Comparison of ENCODE assay signal across 10 mouse cellular contexts in the genomic region with DNA sequence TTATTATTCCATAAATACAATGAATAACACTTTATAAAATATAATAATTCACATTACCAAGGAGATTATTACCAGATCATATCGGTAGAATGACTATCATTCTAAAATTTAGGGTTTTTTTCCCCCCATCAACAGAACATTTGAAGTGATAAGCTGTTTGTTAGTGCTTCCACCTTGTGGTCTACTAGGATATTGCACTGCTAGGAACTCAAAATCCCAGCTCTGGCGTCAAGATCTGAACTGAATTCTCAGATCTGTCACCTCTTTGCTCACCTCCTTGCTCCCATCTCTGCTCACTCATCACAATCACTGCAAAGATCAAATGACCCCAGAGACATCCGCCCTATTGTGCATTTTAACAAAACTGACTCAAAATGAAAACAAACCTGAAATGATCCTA. TPM values are rescaled to one million over a fixed set of nuclear protein-coding genes. Genes with fewer than 3 reads are reported as not detected.
A peak's percentile ranks its signal among the peaks of the same experiment; 100 is the strongest.
DNase-seq lines count a peak whose midpoint lies in the region; ATAC-seq and TF ChIP-seq lines count a peak whose summit lies in the region.
"Had no signal": no experiment of that assay in that cellular context is flagged by ENCODE, and none has a peak within 500 bp of the region (broad histone marks: within the 10 kb centered on the region; RNA-seq: fewer than 3 reads in every experiment).

No protein-coding gene starts in this region.

- no peak overlapping the region for H3K27ac ChIP-seq in liver, embryonic 14.5 days
- H3K27ac ChIP-seq in liver, embryonic 12.5 days, result no peak overlapping the region
- H3K27ac ChIP-seq: midbrain, embryonic 12.5 days had no signal

- TF ChIP-seq CTCF in liver, embryonic 14.5 days (IDR thresholded peaks at IDR 0.05; ENCODE audit: low read depth), result peak; percentile 74
- TF ChIP-seq CTCF in G1E (IDR thresholded peaks at IDR 0.05; ENCODE audit: low read depth, low read length), result peak; percentile 74

- TF ChIP-seq EP300 in liver, embryonic 14.5 days (IDR thresholded peaks at IDR 0.05; ENCODE audit: low read depth), result no peak

- H3K4me1 ChIP-seq in liver, embryonic 14.5 days (replicated peaks; ENCODE audit: control insufficient read depth in 2 of 2, insufficient read depth in 2 of 2, low read length in 1 of 2), result no peaks in the 10 kb centered on the region
- H3K4me1 ChIP-seq in liver, embryonic 12.5 days, result 0 out of 2 replicates have a peak, but pooled peaks cover 3% of the 10 kb centered on the region
- H3K4me1 ChIP-seq in G1E (ENCODE audit: insufficient read depth, low read depth, low read length), result no peaks in the 10 kb centered on the region
- H3K4me1 ChIP-seq: midbrain, embryonic 12.5 days had no signal

- no peak overlapping the region for H3K4me3 ChIP-seq in liver, embryonic 14.5 days (ENCODE audit: insufficient read depth in 1 of 2, low read depth in 2 of 2, low read length in 2 of 2)
- no peak overlapping the region for H3K4me3 ChIP-seq in liver, embryonic 12.5 days
- H3K4me3 ChIP-seq in G1E (ENCODE audit: low read depth, low read length), result no peak overlapping the region
- H3K4me3 ChIP-seq: midbrain, embryonic 12.5 days had no signal

- peak in 1 of 3 experiments; percentile 22 for DNase-seq in liver, embryonic 14.5 days (ENCODE audit: low read depth in 3 of 3, low spot score in 3 of 3)
- DNase-seq in G1E (ENCODE audit: low spot score), result no peak
- peak; percentile 44 for DNase-seq in c-Kit-positive CD71-positive TER-119-negative erythroid progenitor cells, embryonic 14.5 days (ENCODE audit: low read depth)
- no peak for DNase-seq in layer of hippocampus, postnatal 10 days (ENCODE audit: low spot score in 2 of 2)
- no peak for DNase-seq in urinary bladder, postnatal 25 days (ENCODE audit: low spot score)

- 14% methylated on average over 3 of the region's 3 CpGs for WGBS in liver, embryonic 14.5 days (ENCODE audit: insufficient replicate concordance)
- WGBS in liver, embryonic 12.5 days (ENCODE audit: insufficient replicate concordance), result 21% methylated on average over 3 of the region's 3 CpGs

- peaks cover 9% of the 10 kb centered on the region for H3K36me3 ChIP-seq in liver, embryonic 14.5 days (replicated peaks; ENCODE audit: control insufficient read depth, insufficient read depth, low read depth)
- peaks cover 79% of the 10 kb centered on the region for H3K36me3 ChIP-seq in liver, embryonic 12.5 days
- H3K36me3 ChIP-seq in G1E (replicated peaks), result peaks cover 86% of the 10 kb centered on the region

- no peak overlapping the region for H3K4me2 ChIP-seq in liver, embryonic 14.5 days (ENCODE audit: low read depth)
- H3K4me2 ChIP-seq in liver, embryonic 12.5 days, result no peak overlapping the region
- H3K4me2 ChIP-seq: midbrain, embryonic 12.5 days had no signal

- ATAC-seq in liver, embryonic 14.5 days (ENCODE audit: insufficient read depth), result no peak
- no peak for ATAC-seq in liver, embryonic 12.5 days
- ATAC-seq in G1E (ENCODE audit: extremely low read depth, insufficient number of reproducible peaks, low FRiP score, poor library complexity, severe bottlenecking), result no peak
- ATAC-seq in megakaryocyte progenitor cell, adult 5-6 weeks (replicated peaks; ENCODE audit: poor library complexity), result peak; percentile 86
- no peak for ATAC-seq in frontal cortex, adult (ENCODE audit: low TSS enrichment)

- H3K9ac ChIP-seq in liver, embryonic 14.5 days (replicated peaks), result no peak overlapping the region
- H3K9ac ChIP-seq in liver, embryonic 12.5 days, result no peak overlapping the region
- H3K9ac ChIP-seq: midbrain, embryonic 12.5 days had no signal

- H3K27me3 ChIP-seq in liver, embryonic 14.5 days (ENCODE audit: control insufficient read depth, insufficient read depth, low read length), result no peaks in the 10 kb centered on the region
- H3K27me3 ChIP-seq in liver, embryonic 12.5 days (replicated peaks), result no peaks in the 10 kb centered on the region
- no peaks in the 10 kb centered on the region for H3K27me3 ChIP-seq in G1E (ENCODE audit: insufficient read depth, low read length)
- H3K27me3 ChIP-seq: midbrain, embryonic 12.5 days had no signal

- no peaks in the 10 kb centered on the region for H3K9me3 ChIP-seq in liver, embryonic 14.5 days (ENCODE audit: control insufficient read depth, low read length)
- no peaks in the 10 kb centered on the region for H3K9me3 ChIP-seq in liver, embryonic 12.5 days (replicated peaks)
- H3K9me3 ChIP-seq in G1E (replicated peaks), result no peaks in the 10 kb centered on the region
- H3K9me3 ChIP-seq: midbrain, embryonic 12.5 days had no signal

RNA-seq across cellular contexts. Expression of a gene that starts 18.1 kb away (rescaled TPM):
- polyA plus RNA-seq in liver, embryonic 14.5 days (2012; rRNA removed), result 8.5 and 11.9 TPM in 2 replicates
- polyA plus RNA-seq in liver, embryonic 14.5 days (2014; fragmentation: Nextera tagmentation; extraction: Ambion mirVana), result 17.6 and 18.0 TPM in 2 replicates
- polyA plus RNA-seq in liver, embryonic 12.5 days (2016; fragmentation: Nextera tagmentation; extraction: Ambion mirVana), result 23.0 and 24.9 TPM in 2 replicates
- total RNA-seq in G1E (2014; fragmentation: Nextera tagmentation), result 153 and 177 TPM in 2 replicates
- total RNA-seq in G1E (2017), result 99.6 and 109 TPM in 2 replicates
- polyA plus RNA-seq in G1E (2012), result 19.9 and 23.6 TPM in 2 replicates
- 90.6 and 93.0 TPM in 2 replicates for total RNA-seq in megakaryocyte progenitor cell, adult 5-6 weeks (2015)
- total RNA-seq in megakaryocyte progenitor cell, adult 5-6 weeks (2017), result 60.4 and 62.9 TPM in 2 replicates
- total RNA-seq in layer of hippocampus, postnatal 10 days (2021), result 10 to 100 TPM; 14.6 TPM

RNA-seq across cellular contexts. Expression of a gene that starts 30.1 kb away (rescaled TPM):
- polyA plus RNA-seq in liver, embryonic 14.5 days (2012; rRNA removed), result not detected in 2 replicates
- polyA plus RNA-seq in liver, embryonic 14.5 days (2014; fragmentation: Nextera tagmentation; extraction: Ambion mirVana), result 0.25 TPM in 1 of 2 replicates, not detected in the other
- polyA plus RNA-seq in liver, embryonic 12.5 days (2016; fragmentation: Nextera tagmentation; extraction: Ambion mirVana), result 0.29 TPM in 1 of 2 replicates, not detected in the other
- total RNA-seq in G1E (2014; fragmentation: Nextera tagmentation) (not detected in 2 replicates), G1E (2017) (not detected in 2 replicates)
- not detected in 2 replicates for polyA plus RNA-seq in G1E (2012)
- total RNA-seq in megakaryocyte progenitor cell, adult 5-6 weeks (2015), result not detected in 2 replicates
- total RNA-seq in megakaryocyte progenitor cell, adult 5-6 weeks (2017), result not detected in 2 replicates
- not detected for total RNA-seq in layer of hippocampus, postnatal 10 days (2021)
- total RNA-seq: gastrocnemius, adult 8-10 months had no signal
- polyA plus RNA-seq: midbrain, embryonic 12.5 days had no signal

RNA-seq across cellular contexts. Expression of a gene that starts 37.9 kb away (rescaled TPM):
- 1.8 and 2.0 TPM in 2 replicates for polyA plus RNA-seq in liver, embryonic 14.5 days (2012; rRNA removed)
- polyA plus RNA-seq in liver, embryonic 14.5 days (2014; fragmentation: Nextera tagmentation; extraction: Ambion mirVana), result 1.6 and 1.8 TPM in 2 replicates
- polyA plus RNA-seq in liver, embryonic 12.5 days (2016; fragmentation: Nextera tagmentation; extraction: Ambion mirVana), result 3.4 TPM in 2 replicates
- total RNA-seq in G1E (2014; fragmentation: Nextera tagmentation) (2.1 and 2.6 TPM in 2 replicates), G1E (2017) (6.0 TPM in 2 replicates)
- polyA plus RNA-seq in G1E (2012), result 15.9 and 16.4 TPM in 2 replicates
- 1.9 and 2.9 TPM in 2 replicates for total RNA-seq in megakaryocyte progenitor cell, adult 5-6 weeks (2015)
- 2.3 and 2.4 TPM in 2 replicates for total RNA-seq in megakaryocyte progenitor cell, adult 5-6 weeks (2017)
- total RNA-seq in layer of hippocampus, postnatal 10 days (2021), result 10 to 100 TPM; 74.1 to 79.6 TPM

Comparison
In these comparisons a context has a peak if more than half of its experiments do, and no peak if none do; other contexts are left out.
1. RNA of a gene that starts 37.9 kb away (total RNA-seq): 74.1 to 79.6 TPM in layer of hippocampus, postnatal 10 days; 2.1 to 6.0 TPM in G1E and 1.9 to 2.9 TPM in megakaryocyte progenitor cell, adult 5-6 weeks; every median in the first group is over 10 times any median in the second.